Mouse (Mus musculus) T-helper 2 cell (primary cell): ENCODE measurements around the gene Trim28.

Experiments used
- in situ Hi-C: fragments of 300-600 bp; cut with MboI, MseI; formaldehyde crosslinking; loops from one replicate; pipeline ENCODE4 v1.15.1; 2025; ENCODE audit warnings: high pct_unique_total_duplicates

The Trim28 gene

GRCm38 (mm10) chr7:12998851-12999250 lies at the start of gene Trim28:
Gene Trim28 (plus strand): TSS chr7:12999114.
- in situ Hi-C loops: no loop called here

GRCm38 (mm10) chr7:12949872-12950229 lies 49.1 kb upstream of the Trim28 start:
- in situ Hi-C loops: no loop called here

GRCm38 (mm10) chr7:12954896-12955295 lies 44.0 kb upstream of the Trim28 start:
- in situ Hi-C loops: no loop called here

- in situ Hi-C loops: no loop called here
Measured at GRCm38 (mm10) chr7:12957511-12957910, 41.4 kb upstream of the Trim28 start.

- in situ Hi-C loops: no loop called here
Measured at GRCm38 (mm10) chr7:12958948-12959347, 40.0 kb upstream of the Trim28 start.

- in situ Hi-C loops: no loop called here
Measured at GRCm38 (mm10) chr7:12959718-12960117, 39.2 kb upstream of the Trim28 start.

- in situ Hi-C loops: no loop called here
Measured at GRCm38 (mm10) chr7:12961511-12962141, 37.3 kb upstream of the Trim28 start.

GRCm38 (mm10) chr7:12965678-12966091 lies 33.2 kb upstream of the Trim28 start, which contains the start of gene Zfp324:
Gene Zfp324 (plus strand): TSS chr7:12965838.
- in situ Hi-C loops: no loop called here

- in situ Hi-C loops: no loop called here
Measured at GRCm38 (mm10) chr7:12966104-12966845, 32.6 kb upstream of the Trim28 start.

- in situ Hi-C loops: no loop called here
Measured at GRCm38 (mm10) chr7:12970906-12971305, 28.0 kb upstream of the Trim28 start.

- in situ Hi-C loops: loop anchor here (5.0 kb wide), 1 partner anchor 56 kb away; the partner anchor contains the start of gene Rps5
Measured at GRCm38 (mm10) chr7:12977682-12978389, 21.1 kb upstream of the Trim28 start, which contains the start of gene Zfp446. Gene Zfp446 (plus strand): TSS chr7:12977848.

GRCm38 (mm10) chr7:12978931-12979722 lies 19.8 kb upstream of the Trim28 start:
- in situ Hi-C loops: loop anchor here (5.0 kb wide), 1 partner anchor 57 kb away; the partner anchor contains the start of gene Rps5

- in situ Hi-C loops: loop anchor here (5.0 kb wide), 1 partner anchor 57 kb away; the partner anchor contains the start of gene Rps5
Measured at GRCm38 (mm10) chr7:12979776-12980175, 19.1 kb upstream of the Trim28 start.

- in situ Hi-C loops: no loop called here
Measured at GRCm38 (mm10) chr7:12980291-12980690, 18.6 kb upstream of the Trim28 start.

- in situ Hi-C loops: no loop called here
Measured at GRCm38 (mm10) chr7:12985724-12986123, 13.2 kb upstream of the Trim28 start.

- in situ Hi-C loops: no loop called here
Measured at GRCm38 (mm10) chr7:12986906-12987305, 12.0 kb upstream of the Trim28 start.

GRCm38 (mm10) chr7:12987409-12988189 lies 11.3 kb upstream of the Trim28 start:
- in situ Hi-C loops: no loop called here

GRCm38 (mm10) chr7:12992222-12992621 lies 6.7 kb upstream of the Trim28 start:
- in situ Hi-C loops: no loop called here

GRCm38 (mm10) chr7:12993148-12993547 lies 5.8 kb upstream of the Trim28 start:
- in situ Hi-C loops: no loop called here

GRCm38 (mm10) chr7:12995862-12996261 lies 3.1 kb upstream of the Trim28 start:
- in situ Hi-C loops: no loop called here

- in situ Hi-C loops: no loop called here
Measured at GRCm38 (mm10) chr7:12997230-12997629, 1.7 kb upstream of the Trim28 start.
